Mouse (Mus musculus) CD4-positive helper T cell, adult 2 months (primary cell): ENCODE measurements around the gene Wwox.

ENCODE experiments used
- DNase-seq: peaks from one replicate; pipeline ENCODE4 v3.0.0-alpha.2; 2012; ENCODE audit warnings: low read depth, missing footprints, low spot score

Wwox gene

GRCm38 (mm10) chr8:114541132-114541531 lies 101.7 kb downstream of the Wwox start:
- peak; percentile 24 for DNase-seq

GRCm38 (mm10) chr8:114548360-114548759 lies 108.9 kb downstream of the Wwox start:
- DNase-seq, result no peak

- no peak for DNase-seq
Observed at GRCm38 (mm10) chr8:114548837-114549236, 109.4 kb downstream of the Wwox start.

GRCm38 (mm10) chr8:114550029-114550428 lies 110.6 kb downstream of the Wwox start:
- no peak for DNase-seq

- no peak for DNase-seq
Observed at GRCm38 (mm10) chr8:114552606-114553005, 113.2 kb downstream of the Wwox start.

GRCm38 (mm10) chr8:114554966-114555365 lies 115.5 kb downstream of the Wwox start:
- no peak for DNase-seq

- no peak for DNase-seq
Observed at GRCm38 (mm10) chr8:114555491-114556202, 116.2 kb downstream of the Wwox start.

GRCm38 (mm10) chr8:114561191-114561590 lies 121.7 kb downstream of the Wwox start:
- DNase-seq, result no peak

- no peak for DNase-seq
Observed at GRCm38 (mm10) chr8:114562486-114562885, 123.0 kb downstream of the Wwox start.

- no peak for DNase-seq
Observed at GRCm38 (mm10) chr8:114563361-114563760, 123.9 kb downstream of the Wwox start.

GRCm38 (mm10) chr8:114564036-114564435 lies 124.6 kb downstream of the Wwox start:
- no peak for DNase-seq

- DNase-seq, result no peak
Observed at GRCm38 (mm10) chr8:114568531-114569166, 129.2 kb downstream of the Wwox start.

GRCm38 (mm10) chr8:114573014-114573746 lies 133.7 kb downstream of the Wwox start:
- no peak for DNase-seq

- no peak for DNase-seq
Observed at GRCm38 (mm10) chr8:114573747-114574093, 134.3 kb downstream of the Wwox start.

GRCm38 (mm10) chr8:114579292-114579691 lies 139.8 kb downstream of the Wwox start:
- no peak for DNase-seq

GRCm38 (mm10) chr8:114580684-114581083 lies 141.2 kb downstream of the Wwox start:
- DNase-seq, result no peak

GRCm38 (mm10) chr8:114590336-114590867 lies 150.9 kb downstream of the Wwox start:
- no peak for DNase-seq

GRCm38 (mm10) chr8:114591296-114592280 lies 152.1 kb downstream of the Wwox start:
- DNase-seq, result no peak

GRCm38 (mm10) chr8:114593424-114594157 lies 154.1 kb downstream of the Wwox start:
- DNase-seq, result no peak

- no peak for DNase-seq
Observed at GRCm38 (mm10) chr8:114594811-114595210, 155.4 kb downstream of the Wwox start.
